Mouse (Mus musculus): Measurements from ENCODE around the gene Hormad2. TPM values are rescaled to one million over a fixed set of nuclear protein-coding genes. Genes with fewer than 3 reads are reported as not detected.
A peak's percentile ranks its signal among the peaks of the same experiment; 100 is the strongest.

Hormad2 gene
- polyA plus RNA-seq, 1 experiment from 2014 or later, result 0.34 TPM

GRCm38 (mm10) chr11:4460615-4461014 is 19.7 kb upstream of the Hormad2 start:
- no peaks in the 10 kb centered on the region for H3K27me3 ChIP-seq (replicated peaks; ENCODE audit: control insufficient read depth, insufficient read depth, low read length)
- H3K9me3 ChIP-seq (ENCODE audit: control insufficient read depth, low read length), result no peaks in the 10 kb centered on the region
- ATAC-seq (replicated peaks; ENCODE audit: low FRiP score, low TSS enrichment, low read depth) (no peak), DNase-seq (ENCODE audit: low spot score) (no peak)
- no peak overlapping the region for H3K27ac ChIP-seq (ENCODE audit: low read depth)
- H3K36me3 ChIP-seq (ENCODE audit: control insufficient read depth, insufficient read depth, low read length), result no peaks in the 10 kb centered on the region
- no peaks in the 10 kb centered on the region for H3K4me1 ChIP-seq (replicated peaks; ENCODE audit: control insufficient read depth, insufficient read depth, low read length)
- no peak overlapping the region for H3K4me2 ChIP-seq (ENCODE audit: low read length)
- no peak overlapping the region for H3K4me3 ChIP-seq (ENCODE audit: low read depth, low read length)
- WGBS, result 49% methylated on average over 5 of the region's 5 CpGs
- no peak overlapping the region for H3K9ac ChIP-seq (ENCODE audit: low read length)

DNA sequence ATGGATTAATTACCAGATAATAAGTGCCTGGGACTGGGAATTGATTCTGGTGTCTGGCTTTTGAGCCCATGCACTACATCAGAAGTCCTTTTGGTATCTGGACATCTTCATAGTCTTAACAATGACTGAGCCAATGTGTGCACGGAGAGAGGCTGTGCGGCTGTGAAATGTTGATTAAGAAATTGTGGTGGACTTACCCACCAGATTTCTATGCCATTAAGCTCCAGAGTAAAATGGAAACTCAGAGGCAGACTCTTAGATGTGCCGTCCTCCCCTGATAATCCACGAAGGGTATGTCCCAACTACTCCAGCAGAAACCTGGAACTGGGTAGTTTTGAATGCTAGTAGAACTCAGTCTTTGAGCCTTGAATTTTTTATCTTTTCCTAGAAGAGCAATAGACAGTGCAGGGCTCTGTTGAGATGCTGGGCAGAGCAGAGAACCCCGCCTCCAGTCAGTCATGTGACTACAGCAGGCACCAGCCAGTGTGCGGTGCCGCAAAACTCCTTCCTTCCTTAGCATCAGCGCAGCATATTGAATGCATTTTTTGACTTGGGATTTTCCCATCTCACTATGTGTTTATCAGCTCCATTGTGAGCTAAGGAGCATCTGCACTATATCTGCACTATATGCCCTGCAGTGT is 14.1 kb upstream of the Hormad2 start:
- no peaks in the 10 kb centered on the region for H3K9me3 ChIP-seq (ENCODE audit: control insufficient read depth, low read length)

DNA sequence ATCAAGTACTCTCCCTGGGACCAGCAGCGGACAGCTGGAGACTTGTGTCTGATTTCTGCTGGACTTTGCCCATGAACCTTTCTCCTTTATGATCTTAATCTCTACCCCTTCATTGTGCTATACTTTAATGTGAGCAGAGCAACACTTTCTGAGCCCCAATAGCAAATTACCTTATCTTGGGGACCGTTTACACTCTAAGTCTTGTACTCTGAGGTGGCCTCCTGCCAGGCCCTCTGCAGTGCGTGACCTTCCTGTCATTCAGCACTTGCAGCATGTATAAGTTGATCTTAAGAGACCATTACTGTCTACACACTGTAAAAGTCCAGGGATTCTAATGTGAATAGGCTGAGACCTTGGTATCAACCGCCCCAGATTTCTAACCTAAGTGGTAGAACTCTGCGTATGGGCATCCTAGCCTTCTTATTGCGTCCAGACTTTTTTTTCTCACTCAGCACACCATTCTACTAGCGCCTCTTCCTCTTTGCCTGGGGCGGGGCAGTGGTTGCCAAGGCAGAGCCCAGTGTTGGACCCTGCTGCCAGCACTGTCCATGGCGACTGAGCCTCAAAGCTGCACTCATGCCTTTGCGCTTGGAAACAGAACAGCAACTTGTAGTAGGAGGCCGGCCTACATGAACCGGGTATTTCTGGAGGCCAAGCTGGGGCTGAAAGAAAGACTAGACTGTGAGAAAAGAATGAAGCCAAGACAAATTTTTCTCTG is 11.7 kb upstream of the Hormad2 start:
- no peak for DNase-seq (ENCODE audit: low spot score)
- ATAC-seq (replicated peaks; ENCODE audit: low FRiP score, low TSS enrichment, low read depth), result no peak

More for the DNA sequence above, 14.1 kb upstream of the Hormad2 start:
- H3K4me3 ChIP-seq (ENCODE audit: low read depth, low read length), result no peak overlapping the region
- 66% methylated on average over 8 of the region's 8 CpGs for WGBS
- no peaks in the 10 kb centered on the region for H3K27me3 ChIP-seq (replicated peaks; ENCODE audit: control insufficient read depth, insufficient read depth, low read length)
- H3K27ac ChIP-seq (ENCODE audit: low read depth), result no peak overlapping the region
- H3K4me2 ChIP-seq (ENCODE audit: low read length), result no peak overlapping the region
- no peak for ATAC-seq (replicated peaks; ENCODE audit: low FRiP score, low TSS enrichment, low read depth)
- no peaks in the 10 kb centered on the region for H3K4me1 ChIP-seq (replicated peaks; ENCODE audit: control insufficient read depth, insufficient read depth, low read length)
- no peak for DNase-seq (ENCODE audit: low spot score)
- no peak overlapping the region for H3K9ac ChIP-seq (ENCODE audit: low read length)
- no peaks in the 10 kb centered on the region for H3K36me3 ChIP-seq (ENCODE audit: control insufficient read depth, insufficient read depth, low read length)

DNA sequence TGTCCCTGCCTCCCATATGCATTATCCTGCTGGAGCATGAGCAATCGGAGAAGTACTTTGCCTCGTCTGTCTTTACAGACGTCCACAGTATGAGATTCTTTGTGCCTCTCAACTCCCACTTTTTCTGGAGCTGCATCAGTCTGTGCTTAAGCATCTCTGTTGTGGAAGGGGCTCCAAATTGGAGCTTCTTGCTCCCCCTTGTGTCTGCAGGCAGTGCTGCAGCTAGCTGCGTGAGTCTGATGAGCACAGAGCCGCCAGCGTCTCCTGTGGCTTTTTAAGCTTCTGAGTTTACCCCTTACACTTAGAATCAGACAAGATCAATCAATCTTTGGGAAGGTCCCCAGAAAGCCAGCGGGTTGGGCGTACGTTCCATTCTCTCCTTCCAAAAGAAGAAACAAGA is 10.2 kb upstream of the Hormad2 start:
- peak; percentile 82 for DNase-seq (ENCODE audit: low spot score)
- Histone ChIP-seq H3K9me3 (ENCODE audit: control insufficient read depth, low read length) (no peaks in the 10 kb centered on the region), H3K4me2 (ENCODE audit: low read length) (no peak overlapping the region), H3K9ac (ENCODE audit: low read length) (no peak overlapping the region), H3K36me3 (ENCODE audit: control insufficient read depth, insufficient read depth, low read length) (no peaks in the 10 kb centered on the region), H3K27me3 (replicated peaks; ENCODE audit: control insufficient read depth, insufficient read depth, low read length) (no peaks in the 10 kb centered on the region), H3K4me1 (replicated peaks; ENCODE audit: control insufficient read depth, insufficient read depth, low read length) (no peaks in the 10 kb centered on the region), H3K27ac (ENCODE audit: low read depth) (no peak overlapping the region), H3K4me3 (ENCODE audit: low read depth, low read length) (no peak overlapping the region)
- no peak for ATAC-seq (replicated peaks; ENCODE audit: low FRiP score, low TSS enrichment, low read depth)
- WGBS, result 20% methylated on average over 9 of the region's 9 CpGs

More for the DNA sequence above, 11.7 kb upstream of the Hormad2 start:
- H3K9me3 ChIP-seq (ENCODE audit: control insufficient read depth, low read length), result no peaks in the 10 kb centered on the region
- H3K4me3 ChIP-seq (ENCODE audit: low read depth, low read length), result no peak overlapping the region
- H3K27me3 ChIP-seq (replicated peaks; ENCODE audit: control insufficient read depth, insufficient read depth, low read length), result no peaks in the 10 kb centered on the region
- H3K36me3 ChIP-seq (ENCODE audit: control insufficient read depth, insufficient read depth, low read length), result no peaks in the 10 kb centered on the region
- WGBS, result 77% methylated on average over 12 of the region's 12 CpGs
- no peak overlapping the region for H3K9ac ChIP-seq (ENCODE audit: low read length)
- H3K4me1 ChIP-seq (replicated peaks; ENCODE audit: control insufficient read depth, insufficient read depth, low read length), result no peaks in the 10 kb centered on the region
- H3K4me2 ChIP-seq (ENCODE audit: low read length), result no peak overlapping the region
- H3K27ac ChIP-seq (ENCODE audit: low read depth), result no peak overlapping the region

DNA sequence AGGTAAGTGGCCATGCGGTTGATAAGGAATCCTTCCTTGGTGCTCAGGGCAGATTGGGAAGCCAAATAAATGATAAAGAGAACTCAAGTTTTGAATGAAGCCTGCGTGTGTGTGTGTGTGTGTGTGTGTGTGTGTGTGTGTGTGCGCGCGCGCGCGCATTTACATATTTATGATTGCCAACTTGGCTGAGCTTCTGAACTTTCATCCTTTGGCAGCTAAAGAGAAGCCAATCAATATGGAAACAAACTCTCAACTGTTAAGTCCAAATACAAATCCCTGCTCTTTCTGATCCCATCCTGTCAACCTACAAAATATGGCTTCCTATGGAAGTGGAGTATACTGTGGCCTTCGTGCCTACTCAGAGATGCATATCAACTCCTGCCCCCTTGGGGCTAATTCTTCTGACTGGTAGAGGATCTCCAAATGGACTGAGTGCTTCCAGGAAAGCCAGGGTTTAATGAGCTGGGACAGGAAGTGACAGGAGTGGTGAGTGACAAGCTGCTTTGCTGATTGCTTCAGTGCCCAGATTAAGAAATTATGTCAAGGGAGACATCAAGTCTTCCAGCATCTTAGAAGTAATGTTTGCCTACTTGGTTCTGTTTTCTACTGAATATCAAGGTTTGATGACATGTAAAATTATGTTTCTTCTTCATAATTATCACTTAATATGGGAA is 5.4 kb upstream of the Hormad2 start:
- no peak for DNase-seq (ENCODE audit: low spot score)
- H3K9ac ChIP-seq (ENCODE audit: low read length), result no peak overlapping the region
- H3K9me3 ChIP-seq (ENCODE audit: control insufficient read depth, low read length), result no peaks in the 10 kb centered on the region
- WGBS, result 90% methylated on average over 9 of the region's 9 CpGs
- no peaks in the 10 kb centered on the region for H3K36me3 ChIP-seq (ENCODE audit: control insufficient read depth, insufficient read depth, low read length)
- no peak for ATAC-seq (replicated peaks; ENCODE audit: low FRiP score, low TSS enrichment, low read depth)
- no peak overlapping the region for H3K27ac ChIP-seq (ENCODE audit: low read depth)
- no peak overlapping the region for H3K4me3 ChIP-seq (ENCODE audit: low read depth, low read length)
- H3K27me3 ChIP-seq (replicated peaks; ENCODE audit: control insufficient read depth, insufficient read depth, low read length), result no peaks in the 10 kb centered on the region
- no peaks in the 10 kb centered on the region for H3K4me1 ChIP-seq (replicated peaks; ENCODE audit: control insufficient read depth, insufficient read depth, low read length)
- H3K4me2 ChIP-seq (ENCODE audit: low read length), result no peak overlapping the region

DNA sequence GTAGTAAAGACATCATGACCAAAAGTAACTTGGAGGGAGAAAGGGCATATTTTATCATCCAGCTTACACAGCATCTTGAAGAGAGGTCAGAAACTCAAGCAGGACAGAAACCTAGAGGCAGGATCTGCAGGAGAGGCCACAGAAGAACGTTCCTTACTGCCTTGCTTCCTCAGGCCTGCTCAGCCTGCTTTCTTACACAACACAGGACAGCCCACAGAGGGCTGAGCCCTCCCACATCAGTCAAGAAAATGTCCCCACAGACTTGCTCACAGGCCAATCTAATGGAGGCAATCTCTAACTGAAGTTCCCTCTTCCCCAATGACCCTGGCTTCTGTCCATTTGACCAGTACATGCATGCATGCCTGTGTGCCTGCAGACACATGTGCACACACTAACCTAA is 1.4 kb upstream of the Hormad2 start:
- DNase-seq (ENCODE audit: low spot score), result no peak
- Histone ChIP-seq H3K4me3 (ENCODE audit: low read depth, low read length) (no peak overlapping the region), H3K9me3 (ENCODE audit: control insufficient read depth, low read length) (no peaks in the 10 kb centered on the region), H3K4me1 (replicated peaks; ENCODE audit: control insufficient read depth, insufficient read depth, low read length) (no peaks in the 10 kb centered on the region), H3K27me3 (replicated peaks; ENCODE audit: control insufficient read depth, insufficient read depth, low read length) (no peaks in the 10 kb centered on the region), H3K36me3 (ENCODE audit: control insufficient read depth, insufficient read depth, low read length) (no peaks in the 10 kb centered on the region), H3K27ac (ENCODE audit: low read depth) (no peak overlapping the region), H3K4me2 (ENCODE audit: low read length) (no peak overlapping the region), H3K9ac (ENCODE audit: low read length) (no peak overlapping the region)
- 38% methylated on average over 1 of the region's 1 CpGs for WGBS
- ATAC-seq (replicated peaks; ENCODE audit: low FRiP score, low TSS enrichment, low read depth), result no peak

DNA sequence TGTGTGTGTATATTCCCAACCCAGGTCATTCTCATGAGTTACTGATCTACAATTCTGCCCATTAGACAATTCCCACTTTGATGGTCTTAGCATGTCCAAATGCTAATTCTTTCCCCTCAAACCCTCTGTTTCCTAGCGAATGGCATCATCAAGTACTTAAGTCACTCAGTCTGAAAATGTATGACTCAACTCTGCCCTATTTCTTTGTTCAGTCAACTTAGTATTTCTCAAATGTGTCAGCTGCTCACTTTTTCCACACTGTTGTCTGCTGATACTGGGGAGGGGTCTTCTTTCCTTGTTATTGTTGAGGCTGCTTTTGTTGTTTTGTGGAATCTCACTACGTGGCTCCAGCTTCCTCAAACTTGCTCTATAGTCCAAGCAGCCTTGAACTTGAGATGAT is 2.7 kb downstream of the Hormad2 start:
- Histone ChIP-seq H3K4me2 (ENCODE audit: low read length) (no peak overlapping the region), H3K9ac (ENCODE audit: low read length) (no peak overlapping the region), H3K4me1 (replicated peaks; ENCODE audit: control insufficient read depth, insufficient read depth, low read length) (no peaks in the 10 kb centered on the region), H3K36me3 (ENCODE audit: control insufficient read depth, insufficient read depth, low read length) (no peaks in the 10 kb centered on the region), H3K27me3 (replicated peaks; ENCODE audit: control insufficient read depth, insufficient read depth, low read length) (no peaks in the 10 kb centered on the region), H3K4me3 (ENCODE audit: low read depth, low read length) (no peak overlapping the region), H3K27ac (ENCODE audit: low read depth) (no peak overlapping the region), H3K9me3 (ENCODE audit: control insufficient read depth, low read length) (no peaks in the 10 kb centered on the region)
- WGBS, result 55% methylated on average over 2 of the region's 2 CpGs
- DNase-seq (ENCODE audit: low spot score) (no peak), ATAC-seq (replicated peaks; ENCODE audit: low FRiP score, low TSS enrichment, low read depth) (no peak)

DNA sequence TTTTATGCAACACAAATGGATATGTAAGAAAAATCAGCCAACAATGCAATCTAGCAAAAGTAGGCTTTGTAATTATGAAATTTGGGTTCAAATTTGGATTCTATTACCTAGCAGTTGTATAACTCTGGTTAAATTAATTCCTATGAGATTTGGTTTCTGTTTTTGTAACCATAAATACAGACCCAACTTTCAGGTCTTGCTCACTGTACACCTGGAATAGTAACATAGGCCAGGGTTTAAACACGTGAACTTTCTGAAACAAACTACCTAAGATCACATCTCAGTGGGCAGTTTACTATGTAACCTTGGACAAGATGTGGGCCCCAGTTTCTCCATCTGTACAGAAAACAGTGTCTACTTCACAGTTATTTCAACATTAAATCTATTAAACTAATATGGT is 3.6 kb downstream of the Hormad2 start:
- Histone ChIP-seq H3K36me3 (ENCODE audit: control insufficient read depth, insufficient read depth, low read length) (no peaks in the 10 kb centered on the region), H3K27ac (ENCODE audit: low read depth) (no peak overlapping the region), H3K9me3 (ENCODE audit: control insufficient read depth, low read length) (no peaks in the 10 kb centered on the region), H3K27me3 (replicated peaks; ENCODE audit: control insufficient read depth, insufficient read depth, low read length) (no peaks in the 10 kb centered on the region), H3K4me3 (ENCODE audit: low read depth, low read length) (no peak overlapping the region), H3K4me2 (ENCODE audit: low read length) (no peak overlapping the region), H3K9ac (ENCODE audit: low read length) (no peak overlapping the region), H3K4me1 (replicated peaks; ENCODE audit: control insufficient read depth, insufficient read depth, low read length) (no peaks in the 10 kb centered on the region)
- no peak for DNase-seq (ENCODE audit: low spot score)
- WGBS, result 79% methylated on average over 1 of the region's 1 CpGs
- no peak for ATAC-seq (replicated peaks; ENCODE audit: low FRiP score, low TSS enrichment, low read depth)
